Mouse (Mus musculus) natural killer cell, adult 2 months (primary cell): ENCODE results near the gene Ccdc32.

Experiments
- DNase-seq, 2 experiments: peaks; one replicate each; pipeline ENCODE4 v3.0.0; 2022; ENCODE audit warnings: low spot score in 2 of 2

Ccdc32 gene

DNA sequence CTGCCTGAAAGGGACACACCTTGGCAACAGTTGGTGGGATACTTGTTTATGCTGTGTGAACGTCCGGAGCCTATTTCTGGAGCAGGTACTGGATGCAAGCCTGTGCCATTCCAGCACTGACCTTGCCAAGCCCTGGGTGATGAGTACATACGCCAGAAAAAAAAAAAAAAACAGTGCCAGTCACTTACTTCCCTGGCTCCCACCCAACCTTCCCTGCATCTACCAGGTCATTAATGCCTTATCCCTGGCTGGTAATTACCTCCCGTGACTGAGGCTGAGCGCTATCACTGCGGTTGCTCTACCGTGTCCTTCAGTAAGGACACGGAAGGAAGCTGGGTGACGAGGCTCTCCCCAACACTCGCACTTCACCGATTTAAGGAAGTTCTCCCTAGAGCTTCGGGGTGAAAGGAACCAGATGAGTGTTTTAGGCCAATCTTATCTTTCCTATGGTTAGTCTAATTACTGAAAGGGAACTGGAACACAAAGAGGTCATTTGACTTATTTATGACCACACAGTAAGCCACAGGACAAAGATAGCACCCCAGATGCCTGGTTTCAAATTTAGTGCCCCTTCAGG is 13.5 kb downstream of the Ccdc32 start:
- DNase-seq, result peak; percentile 17 to 34

DNA sequence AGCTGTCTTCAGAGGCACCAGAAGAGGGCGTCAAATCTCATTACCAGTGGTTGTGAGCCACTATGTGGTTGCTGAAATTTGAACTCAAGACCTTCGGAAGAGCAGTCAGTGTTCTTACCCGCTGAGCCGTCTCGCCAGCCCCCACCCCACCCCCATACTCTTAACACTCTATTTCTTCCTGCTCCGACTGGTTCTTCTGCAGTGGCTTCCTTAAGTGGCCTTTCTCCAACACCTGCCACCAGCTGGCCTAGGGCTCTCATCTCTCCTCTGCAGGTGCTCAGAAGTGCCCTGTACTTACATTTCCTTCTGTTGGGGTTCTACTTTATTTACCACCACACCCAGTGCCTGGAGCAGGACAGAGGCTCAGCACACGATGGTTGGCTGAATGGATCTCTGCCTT is 14.2 kb downstream of the Ccdc32 start:
- no peak for DNase-seq

- no peak for DNase-seq
These were observed 19.8 kb downstream of the Ccdc32 start for GRCm38 (mm10) chr2:119009376-119009775.

GRCm38 (mm10) chr2:119006886-119007285 is 22.3 kb downstream of the Ccdc32 start:
- no peak for DNase-seq

GRCm38 (mm10) chr2:118999025-118999639 is 30.1 kb downstream of the Ccdc32 start:
- DNase-seq, result no peak

- no peak for DNase-seq
These were observed 30.9 kb downstream of the Ccdc32 start for GRCm38 (mm10) chr2:118998115-118998866.

DNA sequence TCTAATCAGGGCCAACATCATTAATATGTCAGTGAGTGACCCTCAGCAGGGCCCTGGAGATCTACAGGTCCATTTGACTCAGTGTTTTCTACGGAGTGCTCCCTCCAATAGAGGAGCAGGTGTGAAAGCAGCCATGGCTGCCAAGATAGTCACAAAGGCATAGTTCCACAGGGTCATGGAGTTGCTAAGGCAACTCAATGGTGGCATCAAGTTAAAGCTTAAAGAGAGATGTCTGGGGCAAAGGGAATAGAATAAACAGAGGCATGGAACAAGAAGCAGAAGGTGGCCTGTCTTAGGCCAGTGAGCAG is 32.4 kb downstream of the Ccdc32 start:
- no peak for DNase-seq

DNA sequence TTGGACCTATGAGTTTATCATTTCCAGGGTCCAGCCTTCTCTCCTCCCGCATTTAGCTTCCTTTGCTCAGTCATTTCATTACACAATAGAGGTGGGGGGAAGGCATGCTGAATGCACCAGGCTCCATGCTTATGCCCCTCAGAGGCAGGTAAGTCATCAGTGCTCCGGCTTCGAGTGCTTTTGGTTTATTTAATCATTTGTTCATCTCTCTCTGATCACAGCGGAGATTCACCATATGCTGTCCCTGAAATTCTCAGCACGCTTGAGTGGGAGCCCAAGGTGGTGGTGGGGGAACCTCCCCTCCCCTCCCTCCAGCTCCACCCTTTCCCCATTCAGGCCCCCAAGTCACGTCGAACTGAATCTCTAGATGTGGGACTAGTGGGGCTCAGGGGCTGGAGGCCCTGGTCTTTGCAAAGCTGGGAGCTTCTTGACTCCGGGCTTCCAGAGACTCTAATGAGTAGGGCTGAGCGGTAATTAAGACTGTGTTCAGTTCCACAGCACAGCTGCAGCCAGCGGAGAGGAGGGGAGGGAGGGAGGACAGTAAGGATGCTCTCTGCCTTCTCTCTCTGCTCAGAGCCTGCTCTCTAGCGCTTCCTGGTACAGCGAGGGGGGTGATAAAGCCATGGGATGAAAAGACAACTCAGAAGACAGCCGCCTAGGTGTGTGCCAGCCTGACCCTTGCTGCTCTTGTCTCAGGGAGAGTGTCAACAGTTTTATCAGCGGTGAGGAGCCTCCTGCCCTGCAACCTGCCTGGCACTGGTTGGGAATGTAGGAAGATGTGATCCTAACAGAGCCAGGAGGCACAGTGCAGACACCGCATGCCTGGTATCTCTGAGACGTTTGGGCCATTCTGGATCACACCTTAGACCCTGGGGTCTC is 33.0 kb downstream of the Ccdc32 start:
- DNase-seq, result no peak

DNA sequence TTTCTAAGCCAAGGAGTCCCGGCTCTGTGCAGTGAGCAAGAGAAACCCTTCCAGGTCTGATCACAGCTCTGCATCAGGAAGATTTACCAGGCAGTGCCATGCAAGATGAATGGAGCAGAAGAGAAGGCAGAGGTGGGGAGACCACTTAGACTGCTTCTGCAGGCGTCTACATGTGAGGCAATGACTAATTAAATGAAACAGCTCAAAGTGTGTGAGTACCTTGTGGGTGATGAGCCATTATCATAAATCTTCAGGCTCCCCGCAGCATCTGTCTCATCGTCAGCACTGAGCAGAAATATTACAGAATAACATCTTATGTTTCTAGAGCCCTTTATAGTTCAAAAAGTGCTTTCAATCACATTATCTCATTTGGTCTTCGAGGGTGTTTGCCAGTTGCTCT is 33.7 kb downstream of the Ccdc32 start:
- DNase-seq, result no peak

DNA sequence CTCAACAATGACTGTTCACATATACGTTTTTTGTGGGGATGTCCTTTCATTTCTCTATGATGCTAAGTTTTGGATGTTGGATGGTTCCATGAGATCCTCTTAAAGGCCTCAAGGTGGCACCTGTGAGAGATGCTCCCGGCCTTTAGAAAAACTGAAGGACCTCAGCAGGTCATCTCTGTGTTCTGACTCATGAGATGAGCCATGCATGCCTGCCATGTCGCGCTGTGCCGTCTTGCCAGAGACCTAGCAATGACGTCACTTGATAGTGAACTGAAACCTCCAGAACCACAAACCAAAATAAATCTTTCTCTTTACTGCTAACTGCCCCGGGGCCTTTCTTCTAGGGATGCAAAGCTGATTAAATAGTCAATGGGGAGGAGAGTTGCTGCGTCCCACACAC is 45.4 kb downstream of the Ccdc32 start:
- DNase-seq, result peak in 1 of 2 experiments; percentile 13

DNA sequence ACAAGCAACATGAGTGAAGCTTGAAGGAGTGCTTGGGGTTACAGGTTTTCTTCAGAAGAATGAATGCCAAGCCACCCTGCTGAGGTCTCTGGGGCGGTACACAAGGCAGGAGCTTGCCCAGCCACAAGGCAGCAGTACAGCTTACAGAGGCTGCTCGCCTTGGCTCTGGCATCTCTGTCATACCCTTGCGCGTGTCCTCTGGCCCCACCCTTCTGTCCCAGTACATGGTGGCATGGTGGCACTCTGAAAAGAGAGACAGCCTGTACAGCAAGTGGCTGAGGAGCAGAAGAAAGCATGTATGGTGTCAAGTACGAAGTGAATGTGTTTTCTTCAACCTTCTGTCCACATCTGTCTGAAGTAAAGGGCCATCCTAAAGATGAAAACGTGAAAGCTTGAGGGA is 48.4 kb downstream of the Ccdc32 start:
- DNase-seq, result no peak

GRCm38 (mm10) chr2:118978064-118978463 is 51.1 kb downstream of the Ccdc32 start:
- no peak for DNase-seq

DNA sequence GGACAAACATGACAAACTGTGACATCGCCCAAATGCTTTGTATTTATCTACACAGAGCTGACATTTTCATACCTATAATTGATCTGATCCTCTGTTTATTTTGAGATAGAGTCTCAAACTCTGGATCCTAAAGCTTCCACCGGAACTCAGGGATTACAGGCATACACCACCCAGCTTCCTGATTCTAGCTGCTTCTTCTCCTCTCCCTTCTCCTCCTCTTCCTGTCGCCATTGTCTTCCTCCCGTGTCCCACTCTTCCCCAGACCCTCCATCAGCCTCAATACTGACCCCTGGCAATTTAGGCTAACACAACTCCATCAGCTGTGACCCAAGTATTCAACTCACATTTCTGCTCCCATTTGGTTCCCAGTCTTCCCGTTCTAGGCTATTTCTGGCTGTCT is 52.3 kb downstream of the Ccdc32 start:
- no peak for DNase-seq

DNA sequence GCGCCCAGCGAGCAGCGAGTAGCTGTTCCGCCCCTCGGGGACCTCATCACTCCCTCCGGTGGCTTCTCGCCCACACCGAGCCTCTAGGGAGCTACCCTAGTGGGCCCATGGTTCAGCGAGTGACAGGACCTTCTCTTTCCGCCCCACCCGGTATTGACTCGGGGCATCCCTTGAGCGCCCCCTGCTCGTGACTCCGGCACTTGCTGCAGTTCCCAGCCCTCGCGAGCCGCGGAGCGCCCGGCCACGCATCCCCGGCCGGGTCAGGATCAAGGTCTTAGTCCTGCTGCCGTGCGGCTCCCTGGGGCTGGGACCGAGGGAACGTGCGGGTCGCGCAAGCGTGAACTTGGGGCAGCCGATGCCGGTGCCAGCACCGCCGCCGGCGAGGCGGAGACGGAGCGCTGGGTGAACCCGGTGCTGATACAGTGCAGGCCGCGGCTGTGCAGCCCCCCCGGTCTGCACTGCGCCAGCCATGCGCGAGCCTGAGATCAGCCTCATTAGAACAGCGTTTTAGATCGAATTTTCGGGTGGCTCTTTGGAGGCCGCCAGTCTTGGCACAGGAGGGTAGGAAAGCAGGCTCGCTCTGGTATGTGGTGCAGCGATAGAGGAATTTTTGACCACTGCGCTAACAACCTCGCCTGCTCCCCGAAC is 52.8 kb downstream of the Ccdc32 start:
- DNase-seq, result peak; percentile 69 to 90

GRCm38 (mm10) chr2:118975855-118976254 is 53.3 kb downstream of the Ccdc32 start:
- DNase-seq, result no peak

DNA sequence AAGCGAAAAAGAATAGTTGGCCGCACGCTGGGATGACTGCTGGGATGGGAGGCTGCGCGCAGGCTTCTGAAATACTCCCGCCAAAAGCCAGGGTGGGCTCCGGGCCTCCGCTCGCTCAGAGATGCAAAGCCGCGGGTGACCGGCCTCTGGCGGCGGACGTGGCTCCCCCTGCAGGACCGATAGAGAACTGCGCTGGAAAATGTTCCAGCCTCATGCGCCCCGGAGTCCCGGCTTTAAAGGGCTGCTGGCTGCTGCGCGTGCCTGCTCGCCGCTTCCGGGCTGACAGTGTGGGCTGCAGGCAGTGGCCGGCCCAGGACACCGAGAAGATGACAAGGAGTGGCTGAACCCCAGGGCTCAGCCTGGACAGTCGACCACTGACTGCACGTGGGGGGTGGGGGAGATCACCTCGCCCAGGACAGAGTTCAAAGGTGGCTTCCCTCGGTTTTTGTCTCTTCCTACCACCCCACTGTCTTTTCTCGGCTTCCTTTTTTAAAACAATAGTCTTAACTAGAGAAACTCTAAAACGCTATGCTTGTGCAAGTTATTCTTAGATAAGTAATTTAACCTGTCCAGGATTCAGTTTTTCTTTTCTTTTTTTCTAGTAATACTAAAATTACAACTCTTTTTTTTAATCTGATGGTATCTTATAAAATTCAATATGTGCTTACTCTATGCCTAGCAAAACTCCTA is 56.4 kb downstream of the Ccdc32 start:
- DNase-seq, result peak; percentile 75 to 82

DNA sequence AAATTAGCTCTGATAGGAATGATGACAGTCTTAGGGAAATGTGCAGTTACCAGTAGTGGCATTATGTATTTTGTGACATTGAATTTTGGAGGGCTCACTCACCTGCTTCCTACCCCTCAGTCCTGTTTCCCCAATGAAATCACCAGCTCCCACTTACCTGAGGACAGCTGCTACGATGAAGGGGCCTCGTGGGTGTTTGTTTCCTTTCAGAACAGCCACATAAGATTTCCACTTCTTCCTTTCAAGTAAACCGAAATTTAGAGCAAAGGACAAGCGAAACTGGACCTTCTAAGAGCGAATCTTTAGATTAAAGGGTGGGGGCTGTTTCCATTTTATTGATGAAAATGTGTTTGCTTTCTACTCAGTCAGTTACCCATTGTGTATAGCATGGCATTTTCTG is 57.1 kb downstream of the Ccdc32 start:
- no peak for DNase-seq

- DNase-seq, result no peak
These were observed 59.5 kb downstream of the Ccdc32 start for GRCm38 (mm10) chr2:118969585-118970147.
